Mouse (Mus musculus) G1E (cell line): ENCODE data around the gene Heatr5b. TPM values are rescaled to one million over a fixed set of nuclear protein-coding genes. Genes with fewer than 3 reads are reported as not detected.

Experiments
- ATAC-seq: 2 replicates; pipeline ENCODE4 v1.8.0; 2016; ENCODE audit warnings: mild to moderate bottlenecking; ENCODE audit not compliant: insufficient number of reproducible peaks, poor library complexity, low FRiP score, severe bottlenecking; ENCODE audit errors: extremely low read depth
- DNase-seq: peaks from one replicate; pipeline ENCODE4 v3.0.0; 2012; ENCODE audit warnings: low spot score
- H3K27me3 ChIP-seq: 2 replicates; pipeline ENCODE4 v1.6.1; 2012; ENCODE audit warnings: mild to moderate bottlenecking, low read length, inconsistent platforms; ENCODE audit not compliant: insufficient read depth
- H3K36me3 ChIP-seq: replicated peaks from 2 replicates; pipeline ENCODE3; 2012; ENCODE audit warnings: mild to moderate bottlenecking, inconsistent platforms
- H3K4me1 ChIP-seq: 2 replicates; pipeline ENCODE4 v1.6.1; 2012; ENCODE audit warnings: low read depth, low read length, inconsistent platforms, mixed read lengths; ENCODE audit not compliant: insufficient read depth
- H3K4me3 ChIP-seq: 2 replicates; pipeline ENCODE4 v1.5.1; 2012; ENCODE audit warnings: low read depth, mild to moderate bottlenecking, inconsistent platforms, low read length, moderate library complexity, mixed read lengths
- H3K9me3 ChIP-seq: replicated peaks from 2 replicates; pipeline ENCODE4 v1.6.1; 2012; ENCODE audit warnings: inconsistent platforms
- CTCF ChIP-seq: IDR thresholded peaks from 2 replicates; pipeline ENCODE4 v1.5.1; 2012; ENCODE audit warnings: low read depth, low read length, inconsistent platforms, mixed read lengths
- GATA1 ChIP-seq: IDR thresholded peaks from 2 replicates; pipeline ENCODE4 v1.6.1; 2012; ENCODE audit warnings: borderline replicate concordance, low read length, inconsistent platforms, mixed read lengths
- GATA2 ChIP-seq: IDR thresholded peaks from 2 replicates; pipeline ENCODE4 v1.6.1; 2012; ENCODE audit warnings: low read depth, low read length, inconsistent platforms, borderline replicate concordance
- POLR2AphosphoS5 ChIP-seq: IDR thresholded peaks from 2 replicates; pipeline ENCODE4 v1.6.1; 2012; ENCODE audit warnings: low read depth, low read length, inconsistent platforms; ENCODE audit not compliant: insufficient replicate concordance
- TAL1 ChIP-seq: conservative IDR thresholded peaks from 2 replicates; pipeline ENCODE4 v1.6.1; 2012; ENCODE audit warnings: low read depth, low read length, inconsistent platforms, mixed read lengths
- polyA plus RNA-seq: library from polyadenylated mRNA; stranded (reverse); fragments of >175 nt; gene quantifications from 2 replicates; pipeline ENCODE4 v1.2.3, GENCODE M21; 2012
- total RNA-seq, 2 experiments: library from RNA; stranded (forward) in 1 of 2; stranded (reverse) in 1 of 2; fragments of 200-1000 nt in 1 of 2; fragments of >200 nt in 1 of 2; fragmentation: Nextera tagmentation in 1 of 2; gene quantifications; 2 replicates each; pipeline ENCODE4 v1.2.3; 2014 to 2017

Heatr5b gene
- total and polyA plus RNA-seq, 3 experiments, result 2.9 to 36.9 (median 25.1) TPM

- no peak for ATAC-seq
- H3K4me3 ChIP-seq, result no peak overlapping the region
- H3K36me3 ChIP-seq, result peaks cover 10% of the 10 kb centered on the region
- H3K27me3 ChIP-seq, result no peaks in the 10 kb centered on the region
- peaks cover 3% of the 10 kb centered on the region; the same call in 1 of the 2 replicates for H3K9me3 ChIP-seq
- TF ChIP-seq CTCF, result no peak
- TF ChIP-seq TAL1, result no peak
- TF ChIP-seq GATA2, result no peak
- TF ChIP-seq GATA1, result no peak
- no peak for TF ChIP-seq POLR2AphosphoS5
- H3K4me1 ChIP-seq, result no peaks in the 10 kb centered on the region
- no peak for DNase-seq
These were observed 124.9 kb downstream of the Heatr5b start for GRCm38 (mm10) chr17:78710258-78710657.

- H3K36me3 ChIP-seq, result peaks cover 13% of the 10 kb centered on the region
- no peaks in the 10 kb centered on the region for H3K27me3 ChIP-seq
- TF ChIP-seq POLR2AphosphoS5 (no peak), TAL1 (no peak), CTCF (no peak), GATA2 (no peak), GATA1 (no peak)
- peaks cover 3% of the 10 kb centered on the region; the same call in 1 of the 2 replicates for H3K9me3 ChIP-seq
- H3K4me1 ChIP-seq, result no peaks in the 10 kb centered on the region
- no peak for DNase-seq
- H3K4me3 ChIP-seq, result no peak overlapping the region
- ATAC-seq, result no peak
These were observed 126.7 kb downstream of the Heatr5b start for GRCm38 (mm10) chr17:78708422-78708821.

- TF ChIP-seq GATA1 (no peak), GATA2 (no peak), CTCF (no peak), TAL1 (no peak), POLR2AphosphoS5 (no peak)
- Histone ChIP-seq H3K9me3 (peaks cover 3% of the 10 kb centered on the region; the same call in 1 of the 2 replicates), H3K27me3 (no peaks in the 10 kb centered on the region), H3K4me1 (no peaks in the 10 kb centered on the region), H3K4me3 (no peak overlapping the region), H3K36me3 (peaks cover 22% of the 10 kb centered on the region)
- no peak for ATAC-seq
- DNase-seq, result no peak
These were observed 132.2 kb downstream of the Heatr5b start for GRCm38 (mm10) chr17:78702988-78703387.

Other genes with a start within 250 kb of the Heatr5b start
- 27.5 and 29.2 TPM in 2 replicates for gene Strn, start 98.2 kb downstream of the Heatr5b start, total RNA-seq (2014; fragmentation: Nextera tagmentation)
- gene Strn, start 98.2 kb downstream of the Heatr5b start, total RNA-seq (2017), result 39.7 and 52.6 TPM in 2 replicates
- 2.9 TPM in 2 replicates for gene Strn, start 98.2 kb downstream of the Heatr5b start, polyA plus RNA-seq
- gene Gpatch11, start 203 bp upstream of the Heatr5b start, total RNA-seq (2014; fragmentation: Nextera tagmentation), result 21.1 and 39.9 TPM in 2 replicates
- gene Gpatch11, start 203 bp upstream of the Heatr5b start, total RNA-seq (2017), result 26.8 and 35.2 TPM in 2 replicates
- gene Gpatch11, start 203 bp upstream of the Heatr5b start, polyA plus RNA-seq, result 1.5 and 4.4 TPM in 2 replicates
- 40.1 and 40.3 TPM in 2 replicates for gene Eif2ak2, start 47.2 kb upstream of the Heatr5b start, total RNA-seq (2014; fragmentation: Nextera tagmentation)
- 51.8 and 59.9 TPM in 2 replicates for gene Eif2ak2, start 47.2 kb upstream of the Heatr5b start, total RNA-seq (2017)
- 15.9 and 17.5 TPM in 2 replicates for gene Eif2ak2, start 47.2 kb upstream of the Heatr5b start, polyA plus RNA-seq
- gene Sult6b1, start 71.6 kb upstream of the Heatr5b start, total RNA-seq (2014; fragmentation: Nextera tagmentation), result not detected in 2 replicates
- 0.33 and 0.58 TPM in 2 replicates for gene Sult6b1, start 71.6 kb upstream of the Heatr5b start, total RNA-seq (2017)
- not detected in 2 replicates for gene Sult6b1, start 71.6 kb upstream of the Heatr5b start, polyA plus RNA-seq
- gene Cebpzos, start 81.1 kb upstream of the Heatr5b start, total RNA-seq (2014; fragmentation: Nextera tagmentation), result 17.1 and 20.5 TPM in 2 replicates
- gene Cebpzos, start 81.1 kb upstream of the Heatr5b start, total RNA-seq (2017), result 61.6 and 76.5 TPM in 2 replicates
- 4.1 and 4.5 TPM in 2 replicates for gene Cebpzos, start 81.1 kb upstream of the Heatr5b start, polyA plus RNA-seq
- gene Cebpz, start 101.7 kb upstream of the Heatr5b start, total RNA-seq (2014; fragmentation: Nextera tagmentation), result 83.5 and 108 TPM in 2 replicates
- gene Cebpz, start 101.7 kb upstream of the Heatr5b start, total RNA-seq (2017), result 82.5 and 97.9 TPM in 2 replicates
- gene Cebpz, start 101.7 kb upstream of the Heatr5b start, polyA plus RNA-seq, result 37.0 and 45.9 TPM in 2 replicates
- 24.4 and 40.0 TPM in 2 replicates for gene Ndufaf7, start 101.8 kb upstream of the Heatr5b start, total RNA-seq (2014; fragmentation: Nextera tagmentation)
- gene Ndufaf7, start 101.8 kb upstream of the Heatr5b start, total RNA-seq (2017), result 46.4 and 49.4 TPM in 2 replicates
- gene Ndufaf7, start 101.8 kb upstream of the Heatr5b start, polyA plus RNA-seq, result 1.3 and 4.0 TPM in 2 replicates
- 0.15 TPM in 1 of 2 replicates, not detected in the other for gene Prkd3, start 185.5 kb upstream of the Heatr5b start, total RNA-seq (2014; fragmentation: Nextera tagmentation)
- 0.12 and 0.16 TPM in 2 replicates for gene Prkd3, start 185.5 kb upstream of the Heatr5b start, total RNA-seq (2017)
- gene Prkd3, start 185.5 kb upstream of the Heatr5b start, polyA plus RNA-seq, result not detected in 2 replicates
- not detected in 2 replicates for gene Qpct, start 216.5 kb upstream of the Heatr5b start, total RNA-seq (2014; fragmentation: Nextera tagmentation)
- 0.06 and 0.16 TPM in 2 replicates for gene Qpct, start 216.5 kb upstream of the Heatr5b start, total RNA-seq (2017)
- gene Qpct, start 216.5 kb upstream of the Heatr5b start, polyA plus RNA-seq, result not detected in 2 replicates